Mouse (Mus musculus) MEL (cell line): ENCODE data around the gene Inpp5b.

Experiments
- CHD1 ChIP-seq: IDR thresholded peaks from 2 replicates; pipeline ENCODE4 v1.6.1; 2012; ENCODE audit warnings: low read depth, mild to moderate bottlenecking, inconsistent platforms, low read length, improper control_type of control experiment
- CHD2 ChIP-seq: IDR thresholded peaks from 2 replicates; pipeline ENCODE4 v1.6.1; 2011; ENCODE audit warnings: low read length, improper control_type of control experiment
- CTCF ChIP-seq, 3 experiments: IDR thresholded peaks in 2 of 3; conservative IDR thresholded peaks in 1 of 3; 2 replicates each; pipeline ENCODE4 v1.5.1; 2011 to 2012; ENCODE audit warnings: low read length in 3 of 3, low read depth in 2 of 3, mild to moderate bottlenecking in 2 of 3, improper control_type of control experiment in 1 of 3, inconsistent platforms in 1 of 3, mixed read lengths in 1 of 3, moderate library complexity in 1 of 3; ENCODE audit not compliant: control insufficient read depth in 1 of 3, insufficient read depth in 1 of 3, poor library complexity in 1 of 3, severe bottlenecking in 1 of 3
- GATA1 ChIP-seq: IDR thresholded peaks from 2 replicates; pipeline ENCODE4 v1.6.1; 2011; ENCODE audit warnings: low read depth, low read length, improper control_type of control experiment
- HCFC1 ChIP-seq: IDR thresholded peaks from 2 replicates; pipeline ENCODE4 v1.6.1; 2012; ENCODE audit warnings: low read depth, mild to moderate bottlenecking, inconsistent platforms, low read length, improper control_type of control experiment, moderate library complexity
- JUND ChIP-seq: IDR thresholded peaks from 2 replicates; pipeline ENCODE4 v1.6.1; 2011; ENCODE audit warnings: low read depth, mild to moderate bottlenecking, improper control_type of control experiment, low read length
- MAZ ChIP-seq: IDR thresholded peaks from 2 replicates; pipeline ENCODE4 v1.6.1; 2012; ENCODE audit warnings: low read depth, mild to moderate bottlenecking, inconsistent platforms, low read length, improper control_type of control experiment
- MXI1 ChIP-seq: IDR thresholded peaks from 2 replicates; pipeline ENCODE4 v1.6.1; 2011; ENCODE audit warnings: mild to moderate bottlenecking, low read depth, low read length, improper control_type of control experiment
- MYC ChIP-seq: IDR thresholded peaks from 2 replicates; pipeline ENCODE4 v1.6.1; 2011; ENCODE audit warnings: low read depth, mild to moderate bottlenecking, low read length, improper control_type of control experiment, moderate library complexity
- POLR2A ChIP-seq, 2 experiments: IDR thresholded peaks; 2 replicates each; pipeline ENCODE4 v1.6.1; 2011 to 2012; ENCODE audit warnings: low read length in 2 of 2, mild to moderate bottlenecking in 2 of 2, control low read depth in 1 of 2, improper control_type of control experiment in 1 of 2, low read depth in 1 of 2, moderate library complexity in 1 of 2; ENCODE audit not compliant: control insufficient read depth in 1 of 2, insufficient read depth in 1 of 2, poor library complexity in 1 of 2
- TAL1 ChIP-seq: IDR thresholded peaks from 2 replicates; pipeline ENCODE4 v1.6.1; 2012; ENCODE audit warnings: mild to moderate bottlenecking, inconsistent platforms, low read length, moderate library complexity, mixed read lengths
- USF1 ChIP-seq: IDR thresholded peaks from 2 replicates; pipeline ENCODE4 v1.6.1; 2014; ENCODE audit warnings: low read depth, mild to moderate bottlenecking, inconsistent platforms, low read length, improper control_type of control experiment, moderate library complexity

DNA sequence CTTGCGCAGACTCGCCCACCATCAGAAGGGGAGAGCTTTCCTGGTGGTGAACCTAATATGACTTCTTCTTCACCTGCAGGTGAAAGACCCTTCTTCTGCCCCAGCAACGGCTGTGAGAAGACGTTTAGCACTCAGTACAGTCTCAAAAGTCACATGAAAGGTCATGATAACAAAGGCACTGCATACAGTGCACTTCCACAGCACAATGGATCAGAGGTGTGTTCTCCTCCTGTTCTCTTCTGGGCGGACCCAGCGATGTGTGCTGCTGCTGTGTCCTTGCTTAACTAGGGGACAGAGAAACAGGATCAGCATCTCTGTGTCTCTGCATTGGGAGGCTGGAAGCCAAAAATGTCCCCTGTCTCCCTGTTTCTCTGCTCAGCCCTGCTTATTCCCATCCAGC is 83.3 kb downstream of the Inpp5b start:
- TF ChIP-seq MYC = no peak
- no peak for TF ChIP-seq CTCF (IDR thresholded peaks at IDR 0.05 in 2 of 3, conservative IDR thresholded peaks at IDR 0.05 in 1 of 3; ENCODE audit: control insufficient read depth in 1 of 3, insufficient read depth in 1 of 3, low read depth in 2 of 3, low read length in 3 of 3, poor library complexity in 1 of 3, severe bottlenecking in 1 of 3)
- no peak for TF ChIP-seq POLR2A (IDR thresholded peaks at IDR 0.05; ENCODE audit: control insufficient read depth in 1 of 2, insufficient read depth in 1 of 2, low read depth in 1 of 2, low read length in 2 of 2, poor library complexity in 1 of 2)
- no peak for TF ChIP-seq TAL1
- TF ChIP-seq CHD1 = no peak
- no peak for TF ChIP-seq GATA1
- no peak for TF ChIP-seq JUND
- TF ChIP-seq HCFC1 = no peak
- TF ChIP-seq CHD2 = no peak
- TF ChIP-seq MAZ = no peak
- no peak for TF ChIP-seq USF1
- no peak for TF ChIP-seq MXI1
